Mouse (Mus musculus): ENCODE results near the gene Atp2b1. TPM values are rescaled to one million over a fixed set of nuclear protein-coding genes. Genes with fewer than 3 reads are reported as not detected.

The Atp2b1 gene
- 100 to 1,000 TPM; 710 to 765 TPM for total RNA-seq (2021)

DNA sequence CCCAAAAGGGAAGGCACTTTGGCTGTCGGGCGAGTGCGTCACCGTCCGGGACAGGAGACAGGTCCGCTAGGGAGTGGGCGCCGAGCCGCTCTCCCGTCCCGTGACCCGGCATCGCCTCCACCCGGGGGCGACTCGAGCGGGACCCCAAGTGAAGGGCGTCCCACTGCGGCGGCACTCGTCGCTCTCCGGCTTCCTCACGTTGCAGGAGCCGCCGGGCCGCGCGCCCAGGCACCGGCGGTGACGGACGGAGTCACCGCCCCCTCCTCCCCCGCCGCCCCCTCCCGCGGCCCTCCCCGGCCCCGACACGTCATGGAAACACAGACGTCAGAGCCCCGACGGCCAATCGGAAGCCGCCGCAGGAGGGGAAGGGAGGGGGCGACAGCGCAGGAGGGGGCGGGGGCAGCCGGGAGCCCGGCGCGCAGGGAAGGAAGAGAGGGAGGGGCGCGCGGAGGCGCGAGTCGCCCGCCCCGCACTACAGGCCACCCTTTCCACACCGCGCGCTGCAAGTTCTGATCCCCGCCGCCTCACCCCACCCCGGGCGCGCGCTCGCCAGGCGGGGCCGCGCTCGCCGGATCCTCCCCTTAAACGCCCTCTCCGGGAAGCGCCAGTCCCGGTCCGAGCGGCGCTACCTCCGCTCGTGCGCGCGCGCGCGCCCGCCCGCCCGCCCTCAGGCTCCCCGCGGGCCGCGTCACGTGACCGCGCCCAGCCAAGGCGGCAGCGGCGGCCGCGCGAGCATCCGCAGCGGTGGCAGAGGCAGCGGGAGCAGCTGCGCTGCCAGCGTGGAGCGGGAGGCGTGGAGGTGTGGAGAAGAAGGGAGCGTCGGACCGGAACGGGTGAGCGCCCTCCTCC is at the start of gene Atp2b1:
TSS of gene Atp2b1 (plus strand) at position 446 of the 849 bp plus-strand sequence.
- peak; percentile 93 to 95 for DNase-seq (ENCODE audit: low spot score in 2 of 2)
- intact Hi-C loops (cut with DNase I) = loop anchor here (1.0 to 10.0 kb wide), 6 partner anchors 107 to 422 kb away; no protein-coding TSS in a partner anchor

DNA sequence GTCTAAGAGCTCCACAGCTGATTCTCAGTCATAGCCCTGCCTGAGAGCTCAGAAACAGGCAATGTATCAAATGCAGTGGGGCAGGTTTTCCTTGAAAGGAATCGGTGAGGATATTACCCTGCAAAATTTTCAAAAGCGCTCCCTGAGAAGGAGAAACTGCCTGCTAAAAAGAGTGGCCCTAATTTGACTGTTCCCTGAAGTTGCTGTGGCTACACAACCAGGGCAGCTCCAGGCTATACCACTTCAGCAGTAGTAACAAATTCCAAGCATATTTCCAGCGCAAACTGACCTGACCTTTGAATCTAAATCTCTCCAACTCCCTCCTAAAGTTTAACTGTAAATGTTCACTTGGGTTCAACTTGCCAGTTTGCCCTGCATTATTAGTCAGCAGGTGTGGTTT is 49.4 kb upstream of the Atp2b1 start:
- intact Hi-C loops (cut with DNase I) = no loop called here
- DNase-seq (ENCODE audit: low spot score in 2 of 2) = no peak

DNA sequence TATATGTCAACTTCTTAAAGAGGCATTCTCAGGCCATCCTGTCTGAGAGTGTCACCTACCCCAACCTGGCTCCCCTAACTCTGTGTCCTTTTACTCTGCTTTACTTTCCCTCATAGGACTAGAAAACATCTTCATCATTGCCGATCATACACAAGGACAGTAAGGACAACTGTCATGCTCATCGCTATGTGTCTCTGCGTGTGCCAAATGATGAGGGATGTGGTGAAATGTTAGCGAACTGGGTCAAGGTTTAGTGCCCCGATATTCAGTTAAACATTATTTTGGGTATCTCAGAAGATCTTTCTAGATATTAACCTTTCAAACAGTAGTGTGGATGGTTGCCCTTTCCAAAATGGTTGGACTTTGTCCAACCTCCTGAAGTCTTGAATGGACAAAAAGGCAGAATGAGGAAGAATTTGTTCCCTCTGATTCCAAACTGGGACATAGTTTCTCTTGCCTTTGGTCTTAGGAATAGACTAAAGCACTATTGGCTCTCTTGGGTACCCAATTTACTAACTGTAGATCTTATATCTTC is 47.3 kb upstream of the Atp2b1 start:
- intact Hi-C loops (cut with DNase I) = no loop called here
- no peak for DNase-seq (ENCODE audit: low spot score in 2 of 2)

DNA sequence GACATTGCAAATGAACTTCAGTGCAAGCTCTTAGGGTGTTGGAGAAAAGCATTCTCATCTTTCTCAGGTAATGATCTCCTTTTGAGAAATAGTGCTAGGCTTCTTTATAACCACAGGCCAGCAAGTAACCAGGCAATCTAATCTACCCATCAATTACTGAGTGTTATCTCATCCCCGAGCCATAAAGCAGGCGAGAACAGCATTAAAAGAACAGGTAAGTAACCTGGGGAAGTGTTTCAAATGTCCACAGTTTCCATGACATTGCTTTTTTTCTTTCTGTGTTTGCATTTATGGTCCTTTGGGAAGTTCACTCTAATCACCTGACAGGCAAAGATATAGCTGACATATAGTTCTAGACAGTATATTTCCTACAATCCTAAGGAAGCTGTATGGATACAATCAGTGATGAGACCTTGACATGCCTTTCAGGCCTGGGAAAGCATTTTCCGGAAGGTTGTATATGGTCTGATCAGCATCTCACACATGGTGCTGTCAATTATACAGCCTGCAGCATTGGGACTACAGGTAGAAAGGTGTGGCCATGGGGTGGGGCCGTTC is 45.8 kb upstream of the Atp2b1 start:
- no peak for DNase-seq (ENCODE audit: low spot score in 2 of 2)
- intact Hi-C loops (cut with DNase I) = no loop called here

DNA sequence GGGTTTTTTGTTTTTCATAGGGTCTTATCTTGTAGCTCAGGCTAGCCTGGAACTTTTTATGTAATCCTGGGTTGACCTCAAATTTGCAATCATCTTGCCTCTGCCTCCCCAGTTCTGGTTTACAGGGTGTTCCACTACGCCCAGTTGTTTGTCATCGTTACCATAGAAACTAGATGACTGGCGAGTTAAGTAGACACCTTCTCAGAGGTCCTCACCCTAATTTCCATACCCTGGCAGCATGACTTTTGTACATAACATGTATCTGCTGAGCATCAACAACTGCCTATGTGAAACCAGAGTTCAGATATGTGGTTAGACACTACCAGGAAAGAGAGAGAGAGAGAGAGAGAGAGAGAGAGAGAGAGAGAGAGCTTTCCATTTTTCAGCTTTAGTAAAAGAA is 36.4 kb upstream of the Atp2b1 start:
- DNase-seq (ENCODE audit: low spot score in 2 of 2) = no peak
- intact Hi-C loops (cut with DNase I) = no loop called here

DNA sequence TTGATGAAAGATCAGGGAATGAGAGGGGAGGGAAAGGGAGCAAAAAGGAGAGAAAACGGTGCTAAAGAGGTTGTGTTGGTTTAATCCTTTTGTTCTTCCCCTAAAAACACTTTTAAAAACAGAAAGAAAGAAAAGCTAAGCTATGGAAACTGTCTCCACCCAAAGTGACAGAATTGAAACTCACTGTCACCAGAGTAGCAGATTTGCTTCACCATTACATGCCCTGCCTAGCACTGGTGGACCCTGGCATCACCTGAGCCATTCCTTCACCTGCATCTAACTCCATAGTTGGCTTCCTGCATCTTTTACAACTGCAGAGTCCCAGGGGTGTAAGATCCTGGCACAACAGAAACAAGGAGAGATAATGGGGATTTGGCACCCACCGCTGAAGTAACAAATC is 35.6 kb upstream of the Atp2b1 start:
- DNase-seq (ENCODE audit: low spot score in 2 of 2) = no peak
- intact Hi-C loops (cut with DNase I) = no loop called here

DNA sequence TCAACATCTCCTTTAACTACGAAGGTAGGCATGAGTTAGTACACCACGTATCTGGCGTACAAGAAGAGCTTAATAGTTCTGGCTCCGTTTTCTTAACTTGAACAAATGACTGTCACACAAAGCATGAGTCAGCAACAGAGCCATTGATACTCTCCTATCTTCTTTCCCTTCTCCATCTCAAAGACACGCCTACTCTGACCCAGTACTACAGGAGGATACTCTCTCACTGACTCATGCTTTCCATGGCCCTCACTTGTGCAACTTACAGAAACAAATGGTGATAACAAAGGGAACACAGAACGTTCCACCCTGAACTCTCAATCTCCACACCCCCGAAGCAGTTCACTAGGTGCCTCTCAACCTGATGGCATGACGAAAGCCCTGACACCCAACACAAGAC is 34.1 kb upstream of the Atp2b1 start:
- DNase-seq (ENCODE audit: low spot score in 2 of 2) = no peak
- intact Hi-C loops (cut with DNase I) = no loop called here

DNA sequence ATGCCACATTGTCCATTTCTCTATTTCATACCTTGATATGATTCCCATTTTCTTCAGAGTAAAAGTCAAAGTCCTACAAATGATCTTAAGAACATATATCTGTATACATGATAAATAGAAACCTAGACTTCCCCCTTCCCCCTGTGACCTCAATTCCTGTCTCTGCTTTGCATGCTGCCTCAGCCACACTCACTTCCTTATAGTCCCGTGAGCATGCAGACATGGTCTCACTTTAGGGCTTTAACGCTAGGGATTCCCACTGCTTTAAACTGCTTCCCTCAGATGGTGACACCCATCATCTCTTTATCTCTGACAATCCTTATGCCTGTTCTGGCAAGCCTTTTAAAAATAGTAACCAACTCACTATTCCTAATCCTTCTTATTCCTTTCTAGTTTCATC is 33.5 kb upstream of the Atp2b1 start:
- no peak for DNase-seq (ENCODE audit: low spot score in 2 of 2)
- intact Hi-C loops (cut with DNase I) = no loop called here

DNA sequence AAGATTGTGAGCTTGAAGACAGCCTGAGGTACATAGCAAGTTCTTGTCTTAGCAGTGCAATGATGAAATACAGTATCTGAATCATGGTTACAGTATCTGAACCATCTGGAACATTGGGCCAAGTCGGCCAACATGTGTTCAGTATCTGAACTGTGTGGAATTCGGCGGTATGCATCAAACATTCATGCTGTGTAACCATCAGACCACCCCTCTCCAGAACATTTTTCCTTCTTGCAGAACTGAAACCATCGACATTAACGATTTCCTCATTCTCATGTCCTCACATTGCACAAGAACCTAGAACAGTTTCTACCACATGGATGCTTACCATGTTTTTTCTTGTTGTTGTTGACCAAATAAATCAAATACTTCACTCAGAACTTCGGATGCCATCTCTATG is 32.7 kb upstream of the Atp2b1 start:
- DNase-seq (ENCODE audit: low spot score in 2 of 2) = no peak
- intact Hi-C loops (cut with DNase I) = no loop called here

DNA sequence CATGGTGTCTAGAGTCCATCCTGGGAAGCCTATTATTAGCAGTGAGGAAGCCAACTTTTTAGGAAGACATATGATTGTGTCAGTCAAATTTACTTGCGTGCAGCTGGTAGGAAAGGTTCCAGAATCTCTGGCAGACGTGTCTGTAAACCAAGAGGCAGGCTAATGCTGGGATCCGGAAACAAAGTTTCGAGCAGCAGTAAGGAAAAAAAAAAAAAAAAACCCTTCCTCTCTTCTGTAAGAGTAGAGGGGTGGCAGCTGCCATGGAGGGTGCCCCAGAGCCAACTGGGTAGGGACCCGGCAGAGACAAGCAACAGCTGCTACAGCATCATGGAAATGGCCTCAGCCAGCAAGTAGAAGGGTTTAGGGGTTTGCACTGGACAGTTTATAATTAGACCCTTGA is 31.6 kb upstream of the Atp2b1 start:
- no peak for DNase-seq (ENCODE audit: low spot score in 2 of 2)

DNA sequence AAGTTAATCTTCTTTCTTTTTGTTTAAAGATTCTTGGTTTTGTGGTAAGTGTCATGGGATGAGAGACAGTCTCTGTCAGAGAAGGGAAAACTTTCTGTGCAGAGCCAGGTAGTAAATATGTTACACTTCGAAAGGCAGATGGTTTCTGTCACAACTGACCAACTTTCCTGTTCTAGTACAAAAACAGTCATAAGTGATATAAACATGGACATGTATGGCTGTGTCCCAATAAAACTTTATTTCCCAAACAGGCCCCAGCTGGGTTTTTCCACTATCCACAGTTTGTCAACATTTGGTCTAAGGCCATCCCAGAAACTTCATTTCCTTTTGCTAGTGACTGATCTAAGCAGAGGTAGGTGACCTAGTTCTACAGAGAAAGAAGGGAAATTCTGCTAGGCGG is 29.8 kb upstream of the Atp2b1 start:
- intact Hi-C loops (cut with DNase I) = no loop called here
- no peak for DNase-seq (ENCODE audit: low spot score in 2 of 2)

More for the DNA sequence above, 31.6 kb upstream of the Atp2b1 start:
- intact Hi-C loops (cut with DNase I) = no loop called here

DNA sequence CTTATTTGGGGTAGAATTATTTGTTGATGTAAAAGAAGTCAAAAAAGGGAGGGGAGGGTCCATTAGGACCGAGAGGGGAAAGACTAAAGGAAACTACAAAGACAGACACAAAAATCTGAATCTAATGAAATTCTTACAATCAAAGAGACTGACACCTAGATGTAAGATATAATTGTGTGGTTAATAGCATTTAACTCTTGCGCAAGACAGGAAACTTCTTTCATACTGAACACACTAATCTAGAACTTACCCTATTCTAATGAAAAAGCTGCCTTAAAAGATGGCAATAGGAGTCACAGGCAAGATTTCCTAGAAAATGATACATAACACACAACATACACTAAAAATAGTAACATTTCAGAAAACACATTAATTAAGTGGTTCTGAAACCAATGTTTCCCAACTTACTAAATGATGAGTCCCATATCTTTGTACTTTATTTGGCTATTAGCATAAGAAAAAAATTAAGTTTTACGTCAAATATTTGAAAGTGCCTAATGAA is 27.4 kb upstream of the Atp2b1 start:
- intact Hi-C loops (cut with DNase I) = no loop called here
- DNase-seq (ENCODE audit: low spot score in 2 of 2) = no peak

DNA sequence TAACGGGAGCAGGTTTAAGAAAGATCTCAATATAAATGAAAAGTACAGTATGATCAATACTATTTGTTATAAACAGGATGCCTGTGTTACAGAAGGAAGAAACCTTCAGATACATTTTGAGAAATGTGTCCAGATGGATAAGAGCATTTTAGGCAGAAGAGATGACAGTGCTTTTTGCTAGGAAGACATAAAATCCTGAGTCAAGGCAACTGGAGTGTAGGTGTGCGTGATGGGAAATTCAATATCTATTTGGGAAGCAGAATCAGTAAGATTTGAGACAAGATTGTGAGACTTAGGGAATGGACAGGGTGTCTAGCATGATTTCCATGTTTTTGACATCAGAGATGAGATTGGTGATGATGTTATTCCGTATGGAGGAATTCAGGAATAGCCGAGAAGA is 22.8 kb upstream of the Atp2b1 start:
- peak in 1 of 2 experiments; percentile 65 for DNase-seq (ENCODE audit: low spot score in 2 of 2)
- intact Hi-C loops (cut with DNase I) = no loop called here

DNA sequence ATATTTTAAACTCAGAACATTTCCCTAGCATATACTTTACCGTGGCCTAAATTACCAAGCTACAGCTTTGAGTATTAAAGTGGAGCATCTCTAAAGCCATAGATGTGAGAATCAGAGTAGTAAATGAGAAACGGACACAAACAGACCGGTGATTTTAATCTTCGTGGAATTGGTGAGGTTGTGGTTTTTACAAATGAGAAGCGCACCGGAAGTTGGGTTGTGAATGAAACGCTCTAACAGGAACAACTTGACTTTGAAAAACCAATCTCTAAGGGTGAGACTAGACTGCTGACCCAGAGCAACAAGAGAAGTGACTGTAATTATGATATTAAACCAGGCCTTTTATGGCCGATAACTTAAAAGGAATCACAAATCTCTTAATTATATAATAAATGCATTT is 16.7 kb upstream of the Atp2b1 start:
- intact Hi-C loops (cut with DNase I) = no loop called here
- DNase-seq (ENCODE audit: low spot score in 2 of 2) = no peak

DNA sequence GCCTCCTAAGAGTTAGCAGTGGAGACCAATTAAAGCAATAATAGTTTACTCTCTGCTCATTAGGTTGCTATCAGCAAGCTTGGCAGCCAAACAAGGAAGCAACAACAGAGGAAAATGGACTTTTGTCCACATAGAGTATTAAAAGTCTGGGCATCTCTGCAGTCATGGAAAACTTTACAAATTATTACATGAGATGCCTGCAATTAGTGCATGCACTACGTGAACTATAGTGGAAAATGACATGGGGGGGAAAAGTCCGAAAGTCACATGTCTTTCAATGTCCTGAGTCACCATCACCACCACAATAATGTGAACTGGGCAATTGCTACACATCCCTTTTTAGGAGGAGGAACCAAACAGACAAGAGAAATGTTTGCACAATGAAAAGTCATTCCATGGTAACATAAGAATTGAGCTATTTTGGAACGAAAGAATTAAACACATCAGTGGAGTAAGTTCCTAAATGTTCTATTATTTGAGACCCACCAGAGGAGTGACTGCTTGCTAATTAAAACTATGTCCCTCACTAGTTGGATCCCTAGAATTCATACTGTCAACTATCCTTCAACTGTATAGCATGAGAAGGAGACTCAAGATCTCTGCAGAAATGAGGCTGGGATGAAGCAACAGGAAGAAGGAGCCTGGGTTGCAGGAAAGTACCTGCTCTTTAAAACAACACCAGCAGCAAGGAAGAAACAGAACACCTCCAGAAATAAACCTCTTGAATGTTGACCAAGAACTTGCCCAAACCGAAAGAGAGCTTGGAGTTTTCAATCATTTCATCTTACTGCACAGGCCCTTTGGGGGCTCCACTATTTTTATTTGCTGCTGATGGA is 16.1 kb upstream of the Atp2b1 start:
- intact Hi-C loops (cut with DNase I) = no loop called here

DNA sequence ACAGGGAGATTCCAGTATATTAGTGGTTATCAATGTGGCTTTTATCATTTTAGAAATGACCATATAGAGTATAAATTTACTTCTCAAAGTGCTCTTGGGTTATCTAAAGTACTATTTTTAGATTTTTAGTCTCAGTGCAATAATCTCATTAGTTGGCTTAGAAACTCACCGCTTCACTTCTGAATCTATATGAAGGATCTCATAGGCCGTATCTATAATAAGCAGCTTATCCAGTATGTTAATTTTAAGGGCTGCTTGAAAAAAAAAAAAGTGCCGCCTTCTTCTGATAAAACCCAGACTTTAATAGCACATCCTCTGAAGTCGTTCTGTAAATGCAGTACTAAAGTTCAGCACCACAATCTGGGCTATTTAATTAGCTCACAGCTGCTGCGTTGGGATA is 12.7 kb upstream of the Atp2b1 start:
- intact Hi-C loops (cut with DNase I) = no loop called here
- DNase-seq (ENCODE audit: low spot score in 2 of 2) = no peak

More for the DNA sequence above, 16.1 kb upstream of the Atp2b1 start:
- no peak for DNase-seq (ENCODE audit: low spot score in 2 of 2)

DNA sequence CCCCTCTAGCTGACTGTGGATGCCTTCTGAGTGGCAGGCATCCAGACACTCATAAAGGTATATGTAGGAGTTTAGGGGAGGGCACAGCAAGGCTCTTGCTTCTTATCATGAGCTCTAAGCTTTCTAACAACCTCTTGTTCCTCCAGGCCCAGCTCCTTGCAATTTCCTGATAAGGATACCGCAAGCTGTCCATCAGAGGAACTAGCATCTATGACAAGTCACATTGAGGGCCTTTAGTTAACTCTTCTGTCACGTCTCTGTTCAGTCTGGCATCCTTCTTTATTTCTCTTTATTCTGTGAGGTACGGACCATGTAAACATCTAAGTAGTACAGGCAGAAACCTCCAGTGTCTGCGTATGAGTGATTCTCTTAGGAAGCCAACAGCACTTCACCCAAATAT is 8.2 kb upstream of the Atp2b1 start:
- intact Hi-C loops (cut with DNase I) = loop anchor here (2.0 to 5.0 kb wide), 2 partner anchors 99 to 404 kb away; no protein-coding TSS in a partner anchor
- no peak for DNase-seq (ENCODE audit: low spot score in 2 of 2)

DNA sequence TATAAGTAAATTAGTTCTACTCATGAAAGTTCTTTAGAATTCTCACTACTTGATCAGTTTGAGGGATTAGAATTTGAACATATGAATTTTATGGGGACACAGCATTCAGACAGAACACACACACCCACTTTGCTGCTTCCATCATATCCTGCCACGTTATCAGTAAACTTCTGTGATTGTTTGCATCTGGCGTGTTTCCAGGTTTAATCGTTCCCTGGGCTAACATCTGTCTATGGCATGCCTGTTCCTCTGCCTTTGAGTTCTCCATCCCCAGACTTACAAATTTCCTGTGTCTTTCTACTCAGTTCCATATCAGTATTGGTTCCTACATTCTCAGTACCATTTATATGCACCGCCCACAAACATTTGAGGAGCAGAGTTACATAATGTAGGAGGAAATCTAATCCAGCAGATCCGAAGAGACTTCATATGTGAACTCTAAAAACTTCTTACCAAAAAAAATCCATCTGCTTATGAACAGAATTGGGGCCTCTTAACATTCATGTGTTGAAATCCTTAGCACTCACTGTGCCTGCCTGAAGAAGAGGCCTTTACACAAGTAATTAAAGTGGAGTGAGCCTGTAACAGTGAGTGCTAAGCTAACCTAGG is 7.2 kb upstream of the Atp2b1 start:
- intact Hi-C loops (cut with DNase I) = loop anchor here (2.0 to 5.0 kb wide), 2 partner anchors 100 to 405 kb away; no protein-coding TSS in a partner anchor
- DNase-seq (ENCODE audit: low spot score in 2 of 2) = peak in 1 of 2 experiments; percentile 82

DNA sequence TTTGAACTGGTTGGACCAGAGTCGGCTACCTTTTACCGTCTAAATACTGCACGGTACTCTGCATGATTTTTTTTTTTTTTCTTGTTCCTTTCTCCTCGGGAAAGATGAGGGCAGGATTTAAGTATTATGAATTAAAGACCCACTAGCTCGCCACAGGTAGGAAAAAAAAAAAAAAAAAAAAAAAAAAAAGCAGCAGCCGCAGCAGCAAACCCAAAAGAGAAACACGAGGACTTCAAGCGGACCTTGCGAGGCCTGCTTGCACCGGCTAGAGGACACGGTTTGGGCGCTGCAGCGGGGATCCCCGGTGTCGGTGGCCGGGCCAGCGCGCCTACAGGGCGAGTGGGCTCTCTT is 621 bp upstream of the Atp2b1 start:
- no peak for DNase-seq (ENCODE audit: low spot score in 2 of 2)
- intact Hi-C loops (cut with DNase I) = loop anchor here (5.0 to 10.0 kb wide), 4 partner anchors 171 to 421 kb away; no protein-coding TSS in a partner anchor
